In genomic region chr14:99748166-99748565, GRCm38 (mm10) we compare ENCODE assay signal across 9 mouse cellular contexts.
DNase-seq lines count a peak whose midpoint lies in the region; ATAC-seq lines count a peak whose summit lies in the region.
"Had no signal": no experiment of that assay in that cellular context is flagged by ENCODE, and none has a peak within 500 bp of the region (broad histone marks: within the 10 kb centered on the region; RNA-seq: fewer than 3 reads in every experiment).

No protein-coding gene starts in this region.

- H3K36me3 ChIP-seq in embryonic facial prominence, embryonic 15.5 days, result no peaks in the 10 kb centered on the region
- no peaks in the 10 kb centered on the region for H3K36me3 ChIP-seq in neural tube, embryonic 13.5 days

- H3K27me3 ChIP-seq in embryonic facial prominence, embryonic 15.5 days, result no peaks in the 10 kb centered on the region
- H3K27me3 ChIP-seq in neural tube, embryonic 13.5 days, result no peaks in the 10 kb centered on the region

- no peak overlapping the region for H3K9ac ChIP-seq in embryonic facial prominence, embryonic 15.5 days
- no peak overlapping the region for H3K9ac ChIP-seq in neural tube, embryonic 13.5 days

- DNase-seq in cerebellum, postnatal 14 days, result peak; percentile 7 to 10
- DNase-seq in cerebellum, adult 11 months, result no peak
- DNase-seq in layer of hippocampus, adult 9-11 months, result peak; percentile 53
- DNase-seq in heart, postnatal 10 days, result no peak
- no peak for DNase-seq in thymus, postnatal 25 days
- DNase-seq: cerebellum, adult 9-11 months had no signal

- H3K4me3 ChIP-seq in embryonic facial prominence, embryonic 15.5 days (replicated peaks), result no peak overlapping the region
- H3K4me3 ChIP-seq in neural tube, embryonic 13.5 days, result no peak overlapping the region

- 0 out of 2 replicates have a peak overlapping the region, but pooled peaks have one; percentile 11 for H3K27ac ChIP-seq in embryonic facial prominence, embryonic 15.5 days (replicated peaks)
- peak overlapping the region; percentile 68 for H3K27ac ChIP-seq in neural tube, embryonic 13.5 days (replicated peaks)

- no peak overlapping the region for H3K4me2 ChIP-seq in embryonic facial prominence, embryonic 15.5 days (replicated peaks)
- H3K4me2 ChIP-seq in neural tube, embryonic 13.5 days, result peak overlapping the region; percentile 38

- 67% methylated on average over 17 of the region's 17 CpGs for WGBS in embryonic facial prominence, embryonic 15.5 days
- 36% methylated on average over 17 of the region's 17 CpGs for WGBS in neural tube, embryonic 13.5 days

- H3K9me3 ChIP-seq in embryonic facial prominence, embryonic 15.5 days (replicated peaks), result no peaks in the 10 kb centered on the region
- H3K9me3 ChIP-seq in neural tube, embryonic 13.5 days, result no peaks in the 10 kb centered on the region

- H3K4me1 ChIP-seq in embryonic facial prominence, embryonic 15.5 days, result 0 out of 2 replicates have a peak, but pooled peaks cover 4% of the 10 kb centered on the region
- H3K4me1 ChIP-seq in neural tube, embryonic 13.5 days (replicated peaks), result peaks cover 28% of the 10 kb centered on the region

- intact Hi-C loops in heart, postnatal 10 days (cut with DNase I), result no loop called here

- no peak for ATAC-seq in embryonic facial prominence, embryonic 15.5 days (ENCODE audit: insufficient number of reproducible peaks, low FRiP score, low TSS enrichment, low read depth)
- peak; percentile 83 for ATAC-seq in neural tube, embryonic 13.5 days (ENCODE audit: low read depth)
- ATAC-seq in erythroid progenitor cell, adult 5-6 weeks (replicated peaks; ENCODE audit: low FRiP score, poor library complexity, severe bottlenecking), result no peak

Comparison
In these comparisons a context has a peak if more than half of its experiments do, and no peak if none do; other contexts are left out.
1. DNase-seq: peak in cerebellum, postnatal 14 days (2 of 2) and layer of hippocampus, adult 9-11 months (single experiment); none in cerebellum, adult 11 months (single experiment), heart, postnatal 10 days (0 of 2) and thymus, postnatal 25 days (single experiment).